Mouse (Mus musculus): ENCODE data around the gene Rassf1. TPM values are rescaled to one million over a fixed set of nuclear protein-coding genes. Genes with fewer than 3 reads are reported as not detected.
A peak's percentile ranks its signal among the peaks of the same experiment; 100 is the strongest.

Gene Rassf1
- polyA plus RNA-seq (2014; fragmentation: Nextera tagmentation; extraction: Ambion mirVana) = 40.5 and 44.0 TPM in 2 replicates

DNA sequence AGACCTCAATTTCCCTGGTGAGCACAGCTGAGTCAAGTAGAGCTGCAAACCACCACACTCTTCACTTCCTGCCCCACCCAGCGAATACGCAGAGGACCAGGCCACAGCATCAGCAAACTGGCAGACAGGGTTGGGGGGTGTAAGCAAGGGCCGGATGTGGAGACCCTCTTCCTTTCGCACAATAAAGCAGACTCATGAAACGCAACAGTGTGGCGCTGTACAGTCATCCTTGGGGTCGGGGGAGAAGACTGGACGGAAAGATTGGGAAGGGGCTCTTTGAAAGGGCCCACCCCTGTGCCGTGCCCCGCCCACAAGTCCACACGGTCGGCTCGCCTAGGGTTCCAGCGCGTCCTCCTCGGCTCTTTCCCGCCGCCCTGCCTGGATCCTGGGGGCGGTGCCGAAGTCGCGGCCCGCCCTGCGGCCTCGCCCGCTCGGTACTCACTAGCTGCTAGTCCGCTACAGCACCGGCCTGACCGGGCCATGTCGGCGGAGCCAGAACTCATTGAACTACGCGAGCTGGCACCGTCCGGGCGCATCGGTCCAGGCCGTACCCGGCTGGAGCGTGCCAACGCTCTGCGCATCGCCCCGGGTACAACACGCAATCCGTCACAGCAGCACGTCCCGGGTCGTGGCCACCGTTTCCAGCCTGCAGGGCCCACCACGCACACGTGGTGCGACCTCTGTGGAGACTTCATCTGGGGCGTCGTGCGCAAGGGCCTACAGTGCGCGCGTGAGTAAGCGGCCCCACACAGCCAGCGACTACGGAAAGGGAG is at the start of gene Rassf1:
TSS of gene Rassf1 (plus strand) at position 439 of the 773 bp plus-strand sequence.
- Histone ChIP-seq H3K27me3 (ENCODE audit: control insufficient read depth, insufficient read depth, low read length) (peaks cover 28% of the 10 kb centered on the region), H3K9ac (ENCODE audit: low read length) (peak within 1 kb of the TSS; percentile 59), H3K4me1 (ENCODE audit: control insufficient read depth, insufficient read depth, low read length) (peaks cover 41% of the 10 kb centered on the region), H3K27ac (ENCODE audit: low read depth, low read length) (no peak within 1 kb of the TSS), H3K36me3 (ENCODE audit: control insufficient read depth, insufficient read depth, low read length) (no peaks in the 10 kb centered on the region), H3K9me3 (ENCODE audit: control insufficient read depth, low read length) (no peaks in the 10 kb centered on the region), H3K4me3 (ENCODE audit: low read depth, low read length) (peak within 1 kb of the TSS; percentile 34), H3K4me2 (peak within 1 kb of the TSS; percentile 70)
- no peak for ATAC-seq (ENCODE audit: low FRiP score)
- WGBS = under 1% methylated on average over 63 of the region's 63 CpGs
- DNase-seq (ENCODE audit: low spot score, missing footprints) = peak; percentile 94

DNA sequence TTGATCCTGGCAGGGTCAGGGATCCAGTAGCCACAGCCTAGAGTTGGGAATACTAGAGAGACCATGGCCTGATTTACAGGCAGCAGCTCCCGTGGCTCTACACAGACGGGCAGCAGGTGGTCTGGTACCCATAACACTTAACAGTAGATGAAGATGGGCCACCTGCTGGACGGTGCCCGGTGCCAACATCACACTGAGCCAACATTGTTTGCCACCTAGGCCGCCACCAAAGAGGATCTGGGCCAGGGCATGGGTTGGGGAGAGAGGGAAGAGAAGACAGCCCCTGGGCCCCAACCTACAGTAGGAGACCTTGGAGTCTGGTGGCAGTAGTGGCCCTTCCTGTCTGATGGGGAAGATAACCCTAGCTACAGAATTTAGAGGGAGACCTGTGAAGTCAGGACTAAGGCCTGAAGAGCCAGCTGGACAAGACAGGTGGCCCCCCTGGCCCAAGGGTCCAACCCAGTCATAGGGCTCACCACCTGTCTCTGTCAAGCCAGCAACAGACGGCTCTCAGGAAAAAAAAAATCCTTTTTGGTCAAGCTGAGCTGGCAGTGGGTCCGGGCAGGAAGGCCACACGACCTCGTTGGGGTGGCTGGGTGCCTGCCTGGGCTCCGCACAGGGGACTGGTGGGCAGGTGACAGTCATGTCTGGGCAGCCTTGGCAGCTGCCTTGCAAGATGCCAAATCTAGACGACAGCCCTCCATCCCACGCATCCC is 49.1 kb upstream of the Rassf1 start:
- Histone ChIP-seq H3K4me3 (ENCODE audit: low read depth, low read length) (no peak overlapping the region), H3K4me1 (ENCODE audit: control insufficient read depth, insufficient read depth, low read length) (no peaks in the 10 kb centered on the region), H3K27ac (ENCODE audit: low read depth, low read length) (no peak overlapping the region), H3K27me3 (ENCODE audit: control insufficient read depth, insufficient read depth, low read length) (no peaks in the 10 kb centered on the region), H3K4me2 (no peak overlapping the region), H3K9me3 (ENCODE audit: control insufficient read depth, low read length) (no peaks in the 10 kb centered on the region), H3K9ac (ENCODE audit: low read length) (no peak overlapping the region), H3K36me3 (ENCODE audit: control insufficient read depth, insufficient read depth, low read length) (no peaks in the 10 kb centered on the region)
- 88% methylated on average over 12 of the region's 12 CpGs for WGBS
- ATAC-seq (ENCODE audit: low FRiP score) = no peak
- no peak for DNase-seq (ENCODE audit: low spot score, missing footprints)

DNA sequence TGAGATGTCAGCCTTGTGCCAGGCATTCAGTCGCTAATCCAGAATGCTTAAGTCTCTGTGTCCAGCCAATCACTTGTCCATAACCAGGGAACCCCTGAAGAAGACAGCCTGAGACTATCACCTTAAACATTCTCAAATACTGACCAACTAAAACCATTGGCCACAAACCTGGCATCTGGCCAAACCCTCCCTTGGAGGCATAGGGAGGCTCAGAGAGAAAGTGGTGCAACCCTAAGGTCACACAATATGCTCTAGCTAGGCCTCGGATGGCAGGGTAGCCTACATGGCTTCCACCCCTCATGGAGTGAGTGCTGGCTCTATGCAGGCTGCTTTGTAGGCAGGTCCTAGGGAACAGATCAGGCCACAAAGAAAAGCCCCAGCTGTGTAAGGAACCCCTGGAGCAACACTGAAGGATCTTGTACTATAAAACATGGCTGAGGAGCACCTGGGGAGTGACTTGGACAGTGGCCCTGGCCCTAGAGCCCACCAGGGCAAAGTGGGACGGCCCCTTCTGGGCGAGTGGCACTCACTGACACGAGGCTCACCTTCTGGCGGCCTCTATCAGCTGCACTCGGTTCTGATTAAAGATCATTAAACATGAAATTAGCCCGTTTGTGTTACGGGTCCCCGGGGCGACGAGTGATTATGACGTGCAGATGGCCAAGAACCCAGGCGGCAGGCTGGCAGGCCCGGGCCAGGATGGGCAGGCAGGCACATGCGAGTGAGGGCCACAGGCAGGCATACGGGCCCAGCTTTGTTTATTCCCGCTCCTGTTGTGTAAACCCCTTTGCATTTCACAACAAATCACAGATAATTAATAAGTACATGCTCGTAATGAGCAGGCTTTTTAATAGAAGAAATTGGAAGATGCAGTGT is 46.5 kb upstream of the Rassf1 start:
- Histone ChIP-seq H3K27ac (ENCODE audit: low read depth, low read length) (no peak overlapping the region), H3K9me3 (ENCODE audit: control insufficient read depth, low read length) (no peaks in the 10 kb centered on the region), H3K4me1 (ENCODE audit: control insufficient read depth, insufficient read depth, low read length) (no peaks in the 10 kb centered on the region), H3K4me2 (no peak overlapping the region), H3K36me3 (ENCODE audit: control insufficient read depth, insufficient read depth, low read length) (no peaks in the 10 kb centered on the region), H3K27me3 (ENCODE audit: control insufficient read depth, insufficient read depth, low read length) (no peaks in the 10 kb centered on the region), H3K4me3 (ENCODE audit: low read depth, low read length) (no peak overlapping the region), H3K9ac (ENCODE audit: low read length) (no peak overlapping the region)
- WGBS = 91% methylated on average over 19 of the region's 19 CpGs
- ATAC-seq (ENCODE audit: low FRiP score) = no peak
- DNase-seq (ENCODE audit: low spot score, missing footprints) = no peak

- no peaks in the 10 kb centered on the region for H3K27me3 ChIP-seq (ENCODE audit: control insufficient read depth, insufficient read depth, low read length)
- no peaks in the 10 kb centered on the region for H3K9me3 ChIP-seq (ENCODE audit: control insufficient read depth, low read length)
- H3K9ac ChIP-seq (ENCODE audit: low read length) = no peak overlapping the region
- peaks cover 3% of the 10 kb centered on the region for H3K4me1 ChIP-seq (ENCODE audit: control insufficient read depth, insufficient read depth, low read length)
- no peak overlapping the region for H3K4me2 ChIP-seq
- ATAC-seq (ENCODE audit: low FRiP score) (no peak), DNase-seq (ENCODE audit: low spot score, missing footprints) (no peak)
- WGBS = 69% methylated on average over 10 of the region's 10 CpGs
- no peaks in the 10 kb centered on the region for H3K36me3 ChIP-seq (ENCODE audit: control insufficient read depth, insufficient read depth, low read length)
- H3K27ac ChIP-seq (ENCODE audit: low read depth, low read length) = no peak overlapping the region
- H3K4me3 ChIP-seq (ENCODE audit: low read depth, low read length) = no peak overlapping the region
Observed at GRCm38 (mm10) chr9:107508266-107508665, 43.1 kb upstream of the Rassf1 start.

GRCm38 (mm10) chr9:107510384-107511100 is 40.8 kb upstream of the Rassf1 start:
- ATAC-seq (ENCODE audit: low FRiP score) (no peak), DNase-seq (ENCODE audit: low spot score, missing footprints) (no peak)
- no peak overlapping the region for H3K4me2 ChIP-seq
- no peak overlapping the region for H3K4me3 ChIP-seq (ENCODE audit: low read depth, low read length)
- peak overlapping the region; percentile 16 for H3K27ac ChIP-seq (ENCODE audit: low read depth, low read length)
- no peaks in the 10 kb centered on the region for H3K36me3 ChIP-seq (ENCODE audit: control insufficient read depth, insufficient read depth, low read length)
- WGBS = 89% methylated on average over 14 of the region's 14 CpGs
- H3K27me3 ChIP-seq (ENCODE audit: control insufficient read depth, insufficient read depth, low read length) = no peaks in the 10 kb centered on the region
- no peaks in the 10 kb centered on the region for H3K9me3 ChIP-seq (ENCODE audit: control insufficient read depth, low read length)
- H3K9ac ChIP-seq (ENCODE audit: low read length) = no peak overlapping the region
- H3K4me1 ChIP-seq (ENCODE audit: control insufficient read depth, insufficient read depth, low read length) = peaks cover 3% of the 10 kb centered on the region

DNA sequence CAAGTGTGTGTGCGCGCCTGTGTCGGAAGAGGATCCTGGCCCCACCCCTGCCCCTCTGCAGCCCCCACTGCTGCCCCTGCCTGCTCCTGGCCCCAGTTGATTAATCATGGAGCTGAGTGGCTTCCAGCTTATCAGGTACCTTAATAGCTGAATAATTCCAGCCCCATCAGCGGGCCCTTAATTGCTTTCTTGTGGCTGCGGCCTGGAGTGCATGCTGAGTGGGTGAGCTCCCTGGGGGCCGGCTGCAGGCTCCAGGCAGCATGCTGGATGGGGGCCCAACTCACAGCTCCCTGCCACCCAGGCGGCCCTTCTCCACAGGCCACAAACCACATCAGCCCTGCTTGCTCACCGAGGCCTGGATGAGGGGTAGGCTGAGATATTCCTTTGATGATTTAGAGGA is 39.9 kb upstream of the Rassf1 start:
- Histone ChIP-seq H3K27ac (ENCODE audit: low read depth, low read length) (peak overlapping the region; percentile 16), H3K9ac (ENCODE audit: low read length) (no peak overlapping the region), H3K9me3 (ENCODE audit: control insufficient read depth, low read length) (no peaks in the 10 kb centered on the region), H3K27me3 (ENCODE audit: control insufficient read depth, insufficient read depth, low read length) (no peaks in the 10 kb centered on the region), H3K4me3 (ENCODE audit: low read depth, low read length) (no peak overlapping the region), H3K4me2 (no peak overlapping the region), H3K4me1 (ENCODE audit: control insufficient read depth, insufficient read depth, low read length) (peaks cover 3% of the 10 kb centered on the region), H3K36me3 (ENCODE audit: control insufficient read depth, insufficient read depth, low read length) (no peaks in the 10 kb centered on the region)
- no peak for DNase-seq (ENCODE audit: low spot score, missing footprints)
- ATAC-seq (ENCODE audit: low FRiP score) = peak; percentile 15; the same call in 1 of the 2 replicates
- 63% methylated on average over 8 of the region's 8 CpGs for WGBS

GRCm38 (mm10) chr9:107512326-107512725 is 39.0 kb upstream of the Rassf1 start:
- no peaks in the 10 kb centered on the region for H3K36me3 ChIP-seq (ENCODE audit: control insufficient read depth, insufficient read depth, low read length)
- H3K9me3 ChIP-seq (ENCODE audit: control insufficient read depth, low read length) = no peaks in the 10 kb centered on the region
- H3K27me3 ChIP-seq (ENCODE audit: control insufficient read depth, insufficient read depth, low read length) = no peaks in the 10 kb centered on the region
- 0 out of 2 replicates have a peak overlapping the region, but pooled peaks have one; percentile 16 for H3K27ac ChIP-seq (ENCODE audit: low read depth, low read length)
- WGBS = 62% methylated on average over 16 of the region's 16 CpGs
- ATAC-seq (ENCODE audit: low FRiP score) = no peak
- H3K4me3 ChIP-seq (ENCODE audit: low read depth, low read length) = no peak overlapping the region
- H3K4me2 ChIP-seq = no peak overlapping the region
- no peak for DNase-seq (ENCODE audit: low spot score, missing footprints)
- peaks cover 3% of the 10 kb centered on the region for H3K4me1 ChIP-seq (ENCODE audit: control insufficient read depth, insufficient read depth, low read length)
- H3K9ac ChIP-seq (ENCODE audit: low read length) = no peak overlapping the region

DNA sequence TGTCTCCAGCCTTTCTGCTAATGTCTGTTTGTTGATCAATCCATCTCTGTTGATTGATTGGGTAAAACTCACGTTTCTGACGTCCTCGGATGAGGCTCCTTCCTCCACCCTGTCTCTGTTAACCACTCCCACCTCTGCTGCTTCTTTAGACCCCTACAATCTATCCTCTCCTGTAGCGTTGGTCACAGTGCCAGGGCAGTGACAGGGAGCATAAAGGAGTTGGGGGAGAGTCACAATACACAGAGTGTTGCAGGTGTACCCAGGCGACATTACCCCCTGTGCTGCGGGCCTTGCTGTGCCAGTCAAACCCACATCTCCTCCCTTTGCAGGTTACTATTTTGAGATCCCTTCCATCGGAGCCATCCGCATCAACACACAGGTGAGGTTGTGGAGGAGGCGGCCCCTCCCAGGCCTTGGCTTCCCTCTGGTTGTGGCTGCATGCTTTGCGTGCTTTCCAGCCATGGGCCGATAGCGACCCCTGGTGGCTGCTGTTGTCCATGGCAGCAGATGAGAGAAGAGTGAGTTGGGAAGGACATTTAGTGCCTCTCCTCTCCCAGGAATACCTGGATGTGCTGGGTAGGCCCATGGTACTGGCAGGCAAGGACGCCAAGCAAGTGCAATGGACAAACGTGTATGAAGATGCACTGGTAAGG is 36.9 kb upstream of the Rassf1 start:
- Histone ChIP-seq H3K27ac (ENCODE audit: low read depth, low read length) (no peak overlapping the region), H3K36me3 (ENCODE audit: control insufficient read depth, insufficient read depth, low read length) (no peaks in the 10 kb centered on the region), H3K4me2 (no peak overlapping the region), H3K4me1 (ENCODE audit: control insufficient read depth, insufficient read depth, low read length) (peaks cover 3% of the 10 kb centered on the region), H3K4me3 (ENCODE audit: low read depth, low read length) (no peak overlapping the region), H3K9ac (ENCODE audit: low read length) (no peak overlapping the region), H3K27me3 (ENCODE audit: control insufficient read depth, insufficient read depth, low read length) (no peaks in the 10 kb centered on the region), H3K9me3 (ENCODE audit: control insufficient read depth, low read length) (no peaks in the 10 kb centered on the region)
- peak; percentile 98 for DNase-seq (ENCODE audit: low spot score, missing footprints)
- 26% methylated on average over 14 of the region's 14 CpGs for WGBS
- ATAC-seq (ENCODE audit: low FRiP score) = peak; percentile 26; the same call in 1 of the 2 replicates

Data from midbrain, embryonic 11.5 days (tissue).